ENCODE assay signal across 21 mouse cellular contexts in the genomic region with DNA sequence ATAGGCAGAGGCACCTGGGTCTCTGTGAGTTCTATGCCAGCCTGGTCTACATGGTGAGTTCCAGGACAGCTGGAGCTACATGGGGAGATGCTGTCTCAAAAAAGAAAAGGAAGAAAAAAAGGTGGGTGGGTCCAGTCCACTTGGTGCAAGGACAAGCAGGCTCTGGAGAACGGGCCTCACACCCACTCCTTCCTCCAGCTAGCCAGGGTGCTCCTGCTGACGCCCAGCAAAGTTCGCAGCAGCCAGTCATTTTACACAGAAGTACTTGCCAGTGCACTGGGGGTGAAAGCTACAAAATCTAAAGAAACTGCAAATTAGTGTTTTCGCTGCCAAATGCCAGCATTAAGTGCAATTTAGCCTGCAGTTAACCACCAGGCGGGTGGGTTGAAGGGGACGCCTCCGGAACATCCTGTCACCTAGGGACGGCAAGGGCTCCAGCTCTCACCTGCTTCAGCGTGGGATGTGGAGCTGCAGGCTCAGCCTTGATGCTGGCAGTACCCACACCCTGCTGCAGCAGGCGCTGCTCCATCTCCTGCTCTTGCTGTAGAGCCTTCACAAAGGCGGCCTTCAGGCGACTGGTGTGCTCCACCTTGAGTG. TPM values are rescaled to one million over a fixed set of nuclear protein-coding genes. Genes with fewer than 3 reads are reported as not detected.
DNase-seq lines count a peak whose midpoint lies in the region; ATAC-seq and TF ChIP-seq lines count a peak whose summit lies in the region.
"Had no signal": no experiment of that assay in that cellular context is flagged by ENCODE, and none has a peak within 500 bp of the region (broad histone marks: within the 10 kb centered on the region; RNA-seq: fewer than 3 reads in every experiment).

No protein-coding gene starts in this region.

- no peak for TF ChIP-seq POLR2A in cortical plate, adult 2 months (IDR thresholded peaks at IDR 0.05; ENCODE audit: extremely low read depth, insufficient read depth, low read length)

- DNase-seq in frontal cortex, postnatal 10 days (ENCODE audit: low spot score in 2 of 2), result no peak
- peak; percentile 47 to 53 for DNase-seq in left cerebral cortex, adult 2 months (ENCODE audit: extremely low spot score in 1 of 2, low spot score in 2 of 2)
- DNase-seq in left cerebral cortex, postnatal 10 days (ENCODE audit: extremely low spot score in 1 of 2, low spot score in 2 of 2), result no peak
- peak; percentile 51 to 57 for DNase-seq in left cerebral cortex, postnatal 36 days (ENCODE audit: low spot score in 2 of 2)
- DNase-seq in T-cell, adult 2 months (ENCODE audit: low spot score), result no peak
- no peak for DNase-seq in kidney, adult 18-20 months
- DNase-seq: adrenal gland, adult 2 months; adrenal gland, postnatal 25 days; cerebellum, adult 2 months; cerebellum, postnatal 10 days; gastrocnemius, postnatal 36 days; heart, postnatal 10 days had no signal

- peak; percentile 17 for TF ChIP-seq CTCF in left cerebral cortex, adult 2 months (IDR thresholded peaks at IDR 0.05)
- peak; percentile 25; the same call in 1 of the 2 replicates for TF ChIP-seq CTCF in cortical plate, adult 2 months (IDR thresholded peaks at IDR 0.05; ENCODE audit: extremely low read depth, insufficient read depth, low read length)

- peak; percentile 78 for ATAC-seq in frontal cortex, adult (ENCODE audit: low TSS enrichment)
- ATAC-seq: forebrain, embryonic 16.5 days; Patski had no signal

- H3K27ac ChIP-seq in left cerebral cortex, adult 2 months, result peak overlapping the region; percentile 44; the same call in 1 of the 2 replicates
- no peak overlapping the region for H3K27ac ChIP-seq in cortical plate, adult 2 months (ENCODE audit: insufficient read depth, low read length)
- H3K27ac ChIP-seq: embryonic facial prominence, embryonic 12.5 days; forebrain, embryonic 12.5 days; hindbrain, embryonic 13.5 days had no signal

- no peaks in the 10 kb centered on the region for H3K4me1 ChIP-seq in cortical plate, adult 2 months (ENCODE audit: control insufficient read depth, insufficient read depth, low read length)
- H3K4me1 ChIP-seq: embryonic facial prominence, embryonic 12.5 days; forebrain, embryonic 12.5 days; hindbrain, embryonic 13.5 days had no signal

- intact Hi-C loops in left cerebral cortex, adult 2 months (cut with DNase I), result no loop called here
- intact Hi-C loops in left cerebral cortex, postnatal 10 days (cut with DNase I), result loop anchor here (10.0 kb wide), 1 partner anchor 252 kb away; no protein-coding TSS in a partner anchor
- intact Hi-C loops in left cerebral cortex, postnatal 36 days (cut with DNase I), result loop anchor here (10.0 kb wide), 3 partner anchors 212 to 322 kb away; a partner anchor contains a TSS

- no peak overlapping the region for H3K4me3 ChIP-seq in left cerebral cortex, adult 2 months
- H3K4me3 ChIP-seq in cortical plate, adult 2 months (ENCODE audit: insufficient read depth, low read length), result no peak overlapping the region
- H3K4me3 ChIP-seq: embryonic facial prominence, embryonic 12.5 days; forebrain, embryonic 12.5 days; hindbrain, embryonic 13.5 days had no signal

RNA-seq across cellular contexts. Expression of a gene that starts 10.1 kb away (rescaled TPM):
- total RNA-seq in left cerebral cortex, adult 2 months (2021), result 10 to 100 TPM; 25.8 to 30.7 TPM
- 10 to 100 TPM; 16.9 to 17.5 TPM for total RNA-seq in left cerebral cortex, postnatal 10 days (2021)
- polyA plus RNA-seq in cortical plate, adult 2 months (2012; rRNA removed), result 34.2 and 35.7 TPM in 2 replicates
- 10 to 100 TPM; 23.7 to 31.3 TPM for total RNA-seq in left cerebral cortex, postnatal 36 days (2021)
- total RNA-seq: hematopoietic stem cell, adult 5-6 weeks had no signal

RNA-seq across cellular contexts. Expression of a gene that starts 10.2 kb away (rescaled TPM):
- total RNA-seq in left cerebral cortex, adult 2 months (2021), result 100 to 1,000 TPM; 145 to 146 TPM
- 100 to 1,000 TPM; 111 to 119 TPM for total RNA-seq in left cerebral cortex, postnatal 10 days (2021)
- polyA plus RNA-seq in cortical plate, adult 2 months (2012; rRNA removed), result 182 and 184 TPM in 2 replicates
- total RNA-seq in left cerebral cortex, postnatal 36 days (2021), result 100 to 1,000 TPM; 144 to 161 TPM

RNA-seq across cellular contexts. Expression of a gene that starts 10.6 kb away (rescaled TPM):
- total RNA-seq in left cerebral cortex, adult 2 months (2021), result under 1 TPM in 1 of 2 experiments, not detected in 1; 0.25 TPM
- under 1 TPM; 0.26 to 0.53 TPM for total RNA-seq in left cerebral cortex, postnatal 10 days (2021)
- polyA plus RNA-seq in cortical plate, adult 2 months (2012; rRNA removed), result 0.29 and 0.40 TPM in 2 replicates
- under 1 TPM in 1 of 2 experiments, not detected in 1; 0.32 TPM for total RNA-seq in left cerebral cortex, postnatal 36 days (2021)
- total RNA-seq: gastrocnemius, adult 8-10 months; gastrocnemius, postnatal 36 days had no signal

RNA-seq across cellular contexts. Expression of a gene that starts 25.1 kb away (rescaled TPM):
- total RNA-seq in left cerebral cortex, adult 2 months (2021), result under 1 TPM; 0.63 to 0.91 TPM
- 1 to 10 TPM; 2.5 to 2.6 TPM for total RNA-seq in left cerebral cortex, postnatal 10 days (2021)
- 0.89 and 1.4 TPM in 2 replicates for polyA plus RNA-seq in cortical plate, adult 2 months (2012; rRNA removed)
- 1 to 10 TPM in 1 of 2 experiments, under 1 TPM in 1; 0.91 to 1.0 TPM for total RNA-seq in left cerebral cortex, postnatal 36 days (2021)
- total RNA-seq: adrenal gland, postnatal 25 days; hematopoietic stem cell, adult 5-6 weeks had no signal

Comparison
In these comparisons a context has a peak if more than half of its experiments do, and no peak if none do; other contexts are left out.
1. DNase-seq: peak in left cerebral cortex, adult 2 months (2 of 2) and left cerebral cortex, postnatal 36 days (2 of 2); none in frontal cortex, postnatal 10 days (0 of 2), left cerebral cortex, postnatal 10 days (0 of 2), T-cell, adult 2 months (single experiment) and kidney, adult 18-20 months (single experiment).